Mouse (Mus musculus) thymus, postnatal 4 days (tissue): ENCODE measurements at regions not wholly inside any gene's neighbourhood (a gene's known extent, or its start where the extent isn't known, plus 50 kb on each side); places are given as distances from the start of the nearest gene placed in this dataset.

ENCODE experiments used
- DNase-seq: peaks from one replicate; pipeline ENCODE4 v3.0.0; 2021

DNA sequence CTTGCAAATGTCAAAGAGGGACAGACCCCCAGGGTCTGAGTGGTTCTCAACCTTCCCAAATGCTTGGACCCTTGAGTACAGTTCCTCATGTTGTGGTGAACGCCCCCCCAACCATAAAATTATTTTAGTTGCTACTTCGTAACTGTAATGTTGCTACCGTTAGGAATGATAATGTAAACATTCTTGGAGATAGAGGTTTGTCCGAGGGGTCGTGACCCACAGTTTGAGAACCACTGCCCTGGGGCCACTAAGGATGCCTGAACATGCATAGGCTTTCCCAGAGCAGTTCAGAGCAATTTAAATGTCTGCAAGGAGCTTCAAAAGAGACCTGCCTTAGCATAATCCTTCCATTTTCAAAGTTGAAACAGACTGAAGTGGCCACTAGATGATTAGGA lies 407.8 kb downstream of the Gm45692 start:
- DNase-seq, result no peak

DNA sequence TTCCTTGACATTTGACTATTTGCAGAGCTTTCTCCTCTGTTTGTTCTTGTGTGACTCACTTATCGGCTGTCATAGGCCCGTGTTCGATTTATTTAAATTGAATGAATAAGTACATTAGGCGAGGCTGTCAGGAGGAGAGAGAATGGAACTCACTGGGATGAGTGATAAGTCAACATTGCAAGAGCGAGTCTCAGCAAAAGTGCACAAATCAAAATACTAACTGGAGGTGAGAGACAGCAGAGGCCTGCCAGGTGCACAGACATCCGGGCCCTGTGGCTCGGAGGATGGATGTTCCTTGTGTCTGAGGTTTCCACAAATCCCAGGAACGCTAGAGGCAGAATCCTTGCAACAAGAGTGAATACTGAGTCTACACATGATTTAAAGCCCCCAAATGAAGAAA lies 410.6 kb downstream of the Gm45692 start:
- no peak for DNase-seq

DNA sequence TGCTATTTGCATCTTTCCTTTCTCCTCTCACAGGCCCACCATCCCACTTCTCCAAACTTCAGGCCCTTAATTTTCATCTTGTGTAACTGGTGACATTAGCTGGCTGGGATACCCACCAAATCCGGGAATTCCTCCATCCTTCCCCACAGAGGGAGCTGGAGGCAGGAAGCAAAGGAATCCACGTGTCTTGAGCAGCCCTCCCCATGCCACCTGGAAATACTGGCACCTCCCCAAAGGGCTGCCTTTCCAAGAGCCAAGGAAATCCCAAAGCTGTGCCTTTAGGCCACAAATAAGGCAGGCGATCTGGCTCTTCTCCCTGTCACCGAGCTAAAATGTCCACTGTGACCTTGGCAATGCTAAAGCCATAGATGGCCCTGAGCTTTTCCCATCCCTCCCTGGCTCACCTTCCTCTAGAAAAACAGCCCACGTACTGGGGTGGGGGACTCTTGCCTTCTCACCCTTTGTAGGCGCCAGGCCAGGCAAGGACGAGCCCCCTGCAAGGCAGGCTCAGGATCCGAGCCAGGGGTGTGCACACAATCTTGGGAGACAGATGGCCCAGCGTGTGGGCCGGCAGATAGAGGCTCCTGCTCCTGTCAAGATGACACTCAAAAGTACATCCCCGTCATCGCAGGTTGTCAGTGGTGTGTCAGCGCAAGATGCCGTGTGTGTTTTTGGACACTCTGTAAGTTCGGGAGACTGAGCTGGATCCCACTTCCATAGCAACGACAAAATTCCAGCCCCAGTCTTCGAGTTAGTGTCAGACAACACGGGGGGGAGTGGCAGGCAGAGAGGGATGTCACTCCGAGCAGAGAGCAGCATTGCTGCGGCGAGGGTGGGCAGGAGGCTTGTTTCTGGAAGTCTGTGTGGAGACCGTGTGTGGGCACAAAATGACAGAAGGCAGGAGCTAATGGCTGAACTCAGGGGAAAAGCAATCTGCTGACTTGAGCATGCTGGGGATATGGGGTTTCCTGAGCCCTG lies 414.4 kb downstream of the Gm45692 start:
- no peak for DNase-seq

GRCm38 (mm10) chr8:26535816-26536215 lies 416.5 kb downstream of the Gm45692 start:
- DNase-seq, result no peak

DNA sequence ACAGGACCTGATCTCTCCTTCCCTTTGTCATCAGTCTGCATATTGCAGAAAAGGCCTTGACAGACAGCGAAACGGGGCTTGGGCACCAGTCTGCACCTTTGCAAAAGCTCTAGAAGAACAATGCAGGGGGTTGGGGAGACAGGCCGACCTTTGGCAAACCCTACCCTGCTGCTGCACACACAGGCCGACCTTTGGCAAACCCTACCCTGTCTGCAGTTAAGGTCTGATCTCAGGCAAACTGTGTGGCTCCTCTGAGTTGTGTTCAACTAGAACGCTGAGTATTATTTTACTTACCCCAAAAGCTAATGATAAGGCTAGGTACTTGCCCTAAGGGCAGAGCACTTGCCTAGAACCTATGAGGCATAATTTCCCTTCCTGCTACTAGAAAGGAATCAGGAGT lies 423.4 kb upstream of the Zfp703 start:
- no peak for DNase-seq

DNA sequence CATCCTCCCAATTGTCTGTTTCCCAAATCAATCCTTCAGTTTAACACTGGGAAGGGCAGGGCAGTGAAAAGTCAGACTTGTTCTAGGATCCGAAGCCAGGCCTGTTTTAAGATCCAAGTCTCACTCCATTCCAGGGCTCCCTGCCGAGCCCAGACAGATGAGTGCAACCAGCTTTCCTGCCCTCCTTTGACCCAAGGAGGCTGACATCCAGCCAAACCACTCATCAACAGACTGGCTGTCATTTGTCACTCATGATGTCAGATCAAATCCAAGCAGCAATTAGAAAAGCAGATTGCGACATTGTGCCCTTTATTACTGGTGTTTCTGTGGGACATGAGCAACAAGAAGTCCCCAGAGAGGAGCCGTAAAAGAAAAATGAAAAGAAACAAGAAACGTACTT lies 417.9 kb upstream of the Zfp703 start:
- DNase-seq, result no peak

DNA sequence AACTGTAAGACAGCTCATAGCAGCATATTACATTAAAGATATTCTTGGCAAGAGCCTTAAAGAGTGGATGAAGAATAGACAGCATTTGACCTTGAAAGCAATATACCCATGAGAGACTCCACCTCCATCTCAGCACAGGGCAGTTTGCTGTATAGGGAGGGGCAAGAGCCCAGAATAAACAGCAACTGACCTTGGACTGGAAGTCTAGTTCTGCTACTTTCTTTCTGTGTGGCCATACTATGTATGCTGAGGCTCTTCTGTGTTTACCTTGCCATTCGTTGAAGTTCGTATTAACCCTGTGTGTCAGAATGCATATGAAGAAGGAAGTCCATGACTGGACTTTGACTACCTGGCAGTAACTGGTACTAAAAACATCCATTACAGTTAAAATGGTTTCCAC lies 414.0 kb upstream of the Zfp703 start:
- DNase-seq, result no peak

- no peak for DNase-seq
Measured at GRCm38 (mm10) chr8:26564254-26564653, 412.9 kb upstream of the Zfp703 start.

- DNase-seq, result no peak
Measured at GRCm38 (mm10) chr8:26568423-26569060, 408.6 kb upstream of the Zfp703 start.

GRCm38 (mm10) chr8:26588841-26589240 lies 388.3 kb upstream of the Zfp703 start:
- no peak for DNase-seq

DNA sequence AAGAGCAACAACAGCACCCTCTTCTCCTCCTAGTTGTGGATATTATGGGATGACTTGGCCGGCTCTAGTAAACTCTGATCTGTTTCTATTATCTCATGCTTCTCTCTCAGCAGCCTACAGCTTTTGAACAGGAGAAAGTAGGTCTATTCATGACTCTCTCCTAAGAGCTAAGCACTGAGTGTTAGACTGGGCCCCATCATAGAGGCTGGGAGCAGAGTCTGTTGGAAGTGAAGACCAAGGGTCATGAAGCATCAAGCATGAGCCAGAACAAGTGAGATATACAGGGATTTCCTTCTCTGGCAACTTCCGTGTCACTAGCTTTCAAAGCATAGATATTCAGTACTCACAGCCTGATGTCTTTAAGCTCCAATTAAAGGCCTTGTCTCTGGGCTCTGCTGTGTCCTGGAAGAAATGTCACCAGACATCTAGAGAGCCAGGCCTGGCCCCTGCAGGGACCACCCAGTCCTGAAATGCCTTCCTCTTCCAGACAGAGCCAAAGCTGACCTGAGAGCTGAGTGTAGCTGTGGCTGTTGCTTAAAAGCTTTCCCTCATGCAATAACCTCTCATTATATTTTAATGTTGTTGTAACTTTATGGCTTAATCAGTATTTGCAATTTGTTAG lies 386.4 kb upstream of the Zfp703 start:
- DNase-seq, result no peak

DNA sequence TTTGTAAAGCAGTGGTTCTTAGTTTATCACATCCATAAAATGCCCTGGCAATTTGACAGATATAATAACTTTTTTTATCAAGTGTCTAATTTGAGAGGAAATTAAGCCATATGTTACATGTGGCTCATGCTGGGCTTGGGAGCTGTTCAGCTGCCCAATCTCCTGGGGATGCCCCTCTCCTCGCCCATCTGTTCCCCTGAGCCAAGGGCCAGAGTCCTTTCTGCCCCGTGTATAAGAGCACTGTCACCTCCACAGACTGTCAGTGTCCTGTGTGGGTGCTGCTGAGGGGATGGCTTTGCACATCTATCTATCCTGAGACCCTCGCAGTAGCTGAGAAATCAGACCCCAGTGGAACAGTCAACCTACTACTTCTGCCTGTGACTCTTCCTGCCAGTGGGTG lies 385.9 kb upstream of the Zfp703 start:
- DNase-seq, result no peak

DNA sequence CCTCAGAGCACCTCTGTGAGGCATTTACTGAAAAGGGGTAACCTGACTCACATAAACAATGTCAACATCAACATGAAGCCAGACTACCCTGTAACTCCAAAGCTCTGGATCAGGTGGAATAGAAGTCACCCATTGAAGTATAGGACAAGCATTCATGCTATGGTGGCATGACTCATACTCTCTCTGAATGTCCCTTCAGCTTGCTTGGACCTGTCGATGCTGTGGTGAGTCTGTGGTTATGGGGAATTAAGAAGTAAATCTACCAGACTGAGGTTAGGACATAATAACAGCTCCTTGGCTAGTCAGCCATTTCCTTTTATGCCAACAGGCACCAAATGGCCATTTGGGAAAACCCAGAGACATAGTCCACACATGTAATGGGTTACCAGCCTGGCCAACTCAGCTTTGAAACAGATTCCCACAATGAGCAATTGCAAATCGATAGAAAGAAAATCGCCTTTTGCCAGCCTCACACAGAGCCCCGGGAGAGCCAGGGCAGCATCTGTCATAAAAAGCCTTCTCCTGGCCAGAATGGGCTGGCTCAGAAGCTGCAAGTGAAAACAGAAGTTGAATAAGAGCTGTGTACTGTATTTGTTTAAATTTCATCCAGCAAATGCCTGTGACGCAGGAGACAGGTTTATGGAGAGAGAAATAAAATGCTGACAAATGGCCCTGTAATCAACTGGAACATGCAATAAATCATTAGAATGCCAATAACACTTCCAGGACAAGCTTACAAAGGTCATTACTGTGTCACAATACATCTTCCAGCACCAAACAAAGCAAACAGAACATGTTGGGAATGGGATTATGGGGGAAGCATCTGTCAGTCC lies 383.4 kb upstream of the Zfp703 start:
- DNase-seq, result no peak

GRCm38 (mm10) chr8:26594369-26594920 lies 382.7 kb upstream of the Zfp703 start:
- no peak for DNase-seq

DNA sequence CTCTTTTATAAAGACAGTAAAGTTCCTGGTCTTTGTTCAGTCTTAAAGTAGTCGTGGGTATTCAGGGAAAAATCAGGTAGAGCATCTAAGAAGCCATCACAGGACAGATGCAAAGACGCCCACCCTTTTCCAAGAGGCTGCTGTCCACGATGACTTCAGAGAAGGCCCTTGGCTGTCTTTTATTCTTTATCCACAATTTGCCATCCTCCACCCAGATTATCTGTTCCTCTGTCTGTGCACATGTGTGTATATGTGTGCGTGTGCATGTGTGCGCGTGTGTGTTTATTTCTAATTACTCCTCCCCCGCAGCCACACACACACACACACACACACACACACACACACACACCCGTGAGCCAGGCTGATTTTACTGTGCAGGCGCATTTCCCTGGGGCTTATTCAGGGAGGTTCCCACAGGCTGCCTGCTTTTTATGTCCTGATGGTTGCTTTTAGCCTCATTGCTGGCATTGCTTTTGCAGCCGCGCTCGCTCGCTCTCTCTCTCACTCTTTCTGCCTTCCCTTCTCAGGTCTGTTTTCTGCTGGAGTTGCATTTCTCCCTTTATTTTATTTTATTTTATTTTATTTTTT lies 381.6 kb upstream of the Zfp703 start:
- no peak for DNase-seq

- no peak for DNase-seq
Measured at GRCm38 (mm10) chr8:26596665-26597362, 380.3 kb upstream of the Zfp703 start.

GRCm38 (mm10) chr8:26598520-26598919 lies 378.6 kb upstream of the Zfp703 start:
- DNase-seq, result no peak

DNA sequence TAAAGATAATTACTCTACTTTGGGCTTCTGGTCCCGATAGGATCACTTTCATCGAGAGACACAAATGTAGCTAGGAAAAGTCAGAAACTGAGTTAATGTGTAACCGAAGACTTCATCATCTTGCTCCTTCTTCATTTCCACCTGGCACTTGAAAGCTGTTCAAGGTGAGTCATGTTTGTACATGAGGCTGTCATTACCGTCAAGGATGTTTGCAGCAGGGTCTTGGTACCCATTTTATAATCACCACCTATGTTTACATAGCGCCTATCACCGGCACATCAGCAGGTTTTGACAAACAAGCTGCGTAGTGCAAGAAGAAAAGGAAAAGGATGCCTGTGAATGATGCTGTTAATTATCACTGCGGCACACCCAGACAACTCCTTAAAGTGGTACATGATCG lies 377.0 kb upstream of the Zfp703 start:
- DNase-seq, result no peak

GRCm38 (mm10) chr8:26608001-26608400 lies 369.1 kb upstream of the Zfp703 start:
- no peak for DNase-seq

GRCm38 (mm10) chr8:26608588-26608987 lies 368.5 kb upstream of the Zfp703 start:
- DNase-seq, result no peak

- DNase-seq, result no peak
Measured at GRCm38 (mm10) chr8:26612153-26612552, 365.0 kb upstream of the Zfp703 start.
